Mouse (Mus musculus) midbrain, postnatal 0 days (tissue): ENCODE data around the gene Igfals. TPM values are rescaled to one million over a fixed set of nuclear protein-coding genes. Genes with fewer than 3 reads are reported as not detected.

Experiments used
- ATAC-seq: fragments of 200-750 bp; cut with Nextera tagmentation; 2 replicates; pipeline ENCODE4 v1.8.0; 2017; ENCODE audit warnings: moderate number of reproducible peaks, mild to moderate bottlenecking, moderate TSS enrichment, moderate library complexity; ENCODE audit not compliant: low FRiP score
- DNase-seq: peaks from one replicate; pipeline ENCODE4 v3.0.0-alpha.2; 2015; ENCODE audit warnings: low spot score
- H3K27ac ChIP-seq: fragments of 300-500 bp; sonication (generic); 2 replicates; pipeline ENCODE4 v1.5.1; 2014; ENCODE audit warnings: low read depth, mild to moderate bottlenecking, low read length, mixed read lengths
- H3K27me3 ChIP-seq: fragments of 300-500 bp; sonication (generic); 2 replicates; pipeline ENCODE4 v1.6.1; 2014; ENCODE audit warnings: low read length, control low read depth, mixed read lengths; ENCODE audit not compliant: insufficient read depth
- H3K36me3 ChIP-seq: fragments of 300-500 bp; sonication (generic); 2 replicates; pipeline ENCODE4 v1.6.1; 2014; ENCODE audit warnings: low read length, control low read depth, mixed read lengths; ENCODE audit not compliant: insufficient read depth
- H3K4me1 ChIP-seq: fragments of 300-500 bp; sonication (generic); 2 replicates; pipeline ENCODE4 v1.6.1; 2014; ENCODE audit warnings: mild to moderate bottlenecking, control low read depth, antibody characterized with exemption, low read length, mixed read lengths; ENCODE audit not compliant: insufficient read depth
- H3K4me2 ChIP-seq: fragments of 300-500 bp; sonication (generic); 2 replicates; pipeline ENCODE4 v1.6.1; 2014; ENCODE audit warnings: low read depth, mild to moderate bottlenecking, low read length, mixed read lengths; ENCODE audit not compliant: poor library complexity, severe bottlenecking
- H3K4me3 ChIP-seq: fragments of 300-500 bp; sonication (generic); 2 replicates; pipeline ENCODE4 v1.5.1; 2014; ENCODE audit warnings: low read depth, mild to moderate bottlenecking, low read length, moderate library complexity
- H3K9ac ChIP-seq: fragments of 300-500 bp; sonication (generic); replicated peaks from 2 replicates; pipeline ENCODE4 v1.6.1; 2014; ENCODE audit warnings: mild to moderate bottlenecking, low read length, moderate library complexity, mixed read lengths; ENCODE audit not compliant: poor library complexity, severe bottlenecking
- H3K9me3 ChIP-seq: fragments of 300-500 bp; sonication (generic); 2 replicates; pipeline ENCODE4 v1.6.1; 2016; ENCODE audit warnings: low read length, control low read depth
- CTCF ChIP-seq: IDR thresholded peaks from 2 replicates; pipeline ENCODE4 v1.5.1; 2016; ENCODE audit warnings: antibody characterized with exemption, mild to moderate bottlenecking
- WGBS: fragments of 180-500 bp; shearing (Covaris S2); extraction: QIAGEN DNeasy Blood & Tissue Kit; methylation state at CpG from one replicate; pipeline ENCODE4 v1.1.7; 2014; 5-methylcytosine and 5-hydroxymethylcytosine counted together
- polyA plus RNA-seq: library from polyadenylated mRNA; unstranded; fragments of >200 nt; fragmentation: Nextera tagmentation; extraction: Ambion mirVana; gene quantifications from 2 replicates; pipeline ENCODE4 v1.2.1, GENCODE M21; 2015
- total RNA-seq: library from RNA; depleted of rRNA; stranded (reverse); fragments of >200 nt; gene quantifications from 2 replicates; pipeline ENCODE4 v1.2.3, GENCODE M21; 2014

The Igfals gene
- total and polyA plus RNA-seq, 2 experiments from 2014 or later, result 0.31 TPM; not detected in 1

DNA sequence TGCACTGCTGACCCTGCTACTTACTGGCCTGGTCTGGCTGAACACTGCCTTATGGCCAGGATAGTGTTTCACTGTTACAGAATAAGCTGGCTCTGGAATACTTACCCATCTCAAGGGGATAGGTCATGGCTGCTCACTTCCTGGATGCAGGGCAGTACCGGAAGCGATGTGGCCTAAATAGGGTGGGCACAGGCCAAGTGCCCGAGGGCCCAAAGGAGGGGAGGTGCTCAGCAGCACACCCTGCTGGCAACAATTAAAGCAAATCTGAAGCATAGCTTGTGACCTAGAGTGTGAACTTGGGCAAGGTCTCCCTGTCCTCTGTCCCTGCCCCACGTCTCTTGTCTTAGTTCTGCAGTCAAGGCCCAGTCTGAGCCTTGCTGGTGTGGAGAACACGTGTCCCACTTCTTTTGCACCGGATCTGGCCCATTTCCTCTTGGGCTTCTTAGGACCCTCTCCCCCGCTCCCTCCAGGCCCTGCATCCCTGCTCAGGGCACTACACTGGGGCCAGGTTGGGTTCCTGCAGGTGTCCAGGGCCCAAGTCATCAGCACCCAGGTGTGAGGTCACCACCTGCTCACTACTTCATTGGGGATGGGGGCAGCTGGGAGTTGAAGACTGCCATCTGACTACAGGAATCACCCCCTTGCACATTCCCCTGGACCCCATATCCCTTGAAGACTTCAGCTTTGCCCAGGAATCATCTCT, 16.1 kb downstream of the Igfals start:
- no peak for ATAC-seq
- peak; percentile 60 for TF ChIP-seq CTCF
- no peaks in the 10 kb centered on the region for H3K9me3 ChIP-seq
- no peak overlapping the region for H3K4me2 ChIP-seq
- DNase-seq, result peak; percentile 22
- peaks cover 4% of the 10 kb centered on the region; the same call in 1 of the 2 replicates for H3K4me1 ChIP-seq
- H3K27ac ChIP-seq, result no peak overlapping the region
- WGBS, result 47% methylated on average over 7 of the region's 7 CpGs
- no peak overlapping the region for H3K4me3 ChIP-seq
- H3K9ac ChIP-seq, result no peak overlapping the region
- H3K27me3 ChIP-seq, result no peaks in the 10 kb centered on the region
- H3K36me3 ChIP-seq, result peaks cover 12% of the 10 kb centered on the region

- ATAC-seq (no peak), DNase-seq (no peak)
- Histone ChIP-seq H3K9me3 (no peaks in the 10 kb centered on the region), H3K36me3 (peaks cover 18% of the 10 kb centered on the region), H3K4me3 (no peak overlapping the region), H3K9ac (no peak overlapping the region), H3K4me1 (peaks cover 13% of the 10 kb centered on the region; the same call in 1 of the 2 replicates), H3K27me3 (no peaks in the 10 kb centered on the region), H3K4me2 (no peak overlapping the region), H3K27ac (no peak overlapping the region)
- TF ChIP-seq CTCF, result no peak
- WGBS, result 85% methylated on average over 6 of the region's 6 CpGs
Observed at GRCm38 (mm10) chr17:24884391-24884790, 18.6 kb downstream of the Igfals start.

- peaks cover 24% of the 10 kb centered on the region for H3K36me3 ChIP-seq
- 26% methylated on average over 22 of the region's 22 CpGs for WGBS
- DNase-seq (no peak), ATAC-seq (no peak)
- no peak overlapping the region for H3K27ac ChIP-seq
- H3K9ac ChIP-seq, result peak overlapping the region; percentile 50
- peaks cover 13% of the 10 kb centered on the region; the same call in 1 of the 2 replicates for H3K4me1 ChIP-seq
- H3K4me3 ChIP-seq, result peak overlapping the region; percentile 82
- peak overlapping the region; percentile 87 for H3K4me2 ChIP-seq
- no peak for TF ChIP-seq CTCF
- no peaks in the 10 kb centered on the region for H3K9me3 ChIP-seq
- no peaks in the 10 kb centered on the region for H3K27me3 ChIP-seq
Observed at GRCm38 (mm10) chr17:24885356-24886133, 19.7 kb downstream of the Igfals start.

GRCm38 (mm10) chr17:24886134-24886931, 20.5 kb downstream of the Igfals start, which contains the start of the genes Nubp2 and Spsb3:
Gene Nubp2 (minus strand): TSS chr17:24886349.
Gene Spsb3 (plus strand): TSS chr17:24886643.
- Histone ChIP-seq H3K4me1 (peaks cover 13% of the 10 kb centered on the region; the same call in 1 of the 2 replicates), H3K9ac (peak within 1 kb of the TSS; percentile 75), H3K9me3 (no peaks in the 10 kb centered on the region), H3K27me3 (no peaks in the 10 kb centered on the region), H3K4me2 (peak within 1 kb of the TSS; percentile 92), H3K27ac (peak within 1 kb of the TSS; percentile 85), H3K4me3 (peak within 1 kb of the TSS; percentile 82), H3K36me3 (peaks cover 32% of the 10 kb centered on the region)
- peak; percentile 100 for DNase-seq
- under 1% methylated on average over 69 of the region's 69 CpGs for WGBS
- no peak; the same call in 1 of the 2 replicates for TF ChIP-seq CTCF
- ATAC-seq, result peak; percentile 96

DNA sequence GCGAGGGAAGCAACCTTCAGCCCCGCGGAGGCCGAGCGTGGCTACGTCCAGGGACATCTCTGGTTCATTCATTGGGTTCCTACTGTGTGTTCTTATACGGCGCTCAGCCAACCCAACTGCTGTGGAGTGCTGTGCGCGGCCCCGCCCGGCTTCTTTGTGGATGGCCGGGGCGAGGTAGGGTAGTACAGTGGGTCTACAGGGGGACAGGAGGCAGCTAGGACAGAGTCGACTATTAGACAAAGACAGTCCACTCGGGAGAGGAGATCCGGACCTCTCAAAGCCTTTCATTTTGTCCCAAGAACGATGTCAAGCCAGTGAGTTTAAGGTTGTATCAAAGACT, 21.1 kb downstream of the Igfals start:
- WGBS, result under 1% methylated on average over 18 of the region's 18 CpGs
- DNase-seq, result no peak
- no peak for TF ChIP-seq CTCF
- Histone ChIP-seq H3K4me3 (peak overlapping the region; percentile 82), H3K9me3 (no peaks in the 10 kb centered on the region), H3K4me2 (peak overlapping the region; percentile 92), H3K27ac (peak overlapping the region; percentile 85), H3K9ac (peak overlapping the region; percentile 75), H3K36me3 (peaks cover 34% of the 10 kb centered on the region), H3K4me1 (peaks cover 13% of the 10 kb centered on the region; the same call in 1 of the 2 replicates), H3K27me3 (no peaks in the 10 kb centered on the region)
- peak; percentile 21; the same call in 1 of the 2 replicates for ATAC-seq
